Mouse (Mus musculus) MEL (cell line): ENCODE results near the gene Vav3. TPM values are rescaled to one million over a fixed set of nuclear protein-coding genes. Genes with fewer than 3 reads are reported as not detected.

Experiments
- DNase-seq: peaks from one replicate; pipeline ENCODE4 v3.0.0; 2011; ENCODE audit warnings: low read depth, low spot score
- H3K27ac ChIP-seq: 2 replicates; pipeline ENCODE4 v1.5.1; 2012; ENCODE audit warnings: low read depth, mild to moderate bottlenecking, control low read depth, low read length, moderate library complexity; ENCODE audit not compliant: control insufficient read depth
- H3K27me3 ChIP-seq, 2 experiments: fragments of 150-350 bp in 1 of 2; sonication (generic) in 1 of 2; 2 replicates each; pipeline ENCODE4 v1.6.1; 2012; ENCODE audit warnings: low read length in 2 of 2, mild to moderate bottlenecking in 2 of 2, improper control_type of control experiment in 1 of 2, moderate library complexity in 1 of 2; ENCODE audit not compliant: insufficient read depth in 2 of 2, control insufficient read depth in 1 of 2
- H3K36me3 ChIP-seq, 2 experiments: 2 replicates each; pipeline ENCODE4 v1.6.1; 2012 to 2014; ENCODE audit warnings: low read length in 2 of 2, improper control_type of control experiment in 1 of 2, inconsistent platforms in 1 of 2, mild to moderate bottlenecking in 1 of 2; ENCODE audit not compliant: insufficient read depth in 2 of 2, control insufficient read depth in 1 of 2
- H3K4me1 ChIP-seq, 2 experiments: fragments of 150-350 bp in 1 of 2; sonication (generic) in 1 of 2; 2 replicates each; pipeline ENCODE4 v1.6.1; 2012; ENCODE audit warnings: low read length in 2 of 2, improper control_type of control experiment in 1 of 2, mild to moderate bottlenecking in 1 of 2; ENCODE audit not compliant: insufficient read depth in 2 of 2, control insufficient read depth in 1 of 2
- H3K4me3 ChIP-seq, 2 experiments: fragments of 150-350 bp in 1 of 2; sonication (generic) in 1 of 2; 2 replicates each; pipeline ENCODE4 v1.5.1; 2012; ENCODE audit warnings: low read depth in 2 of 2, low read length in 2 of 2, mild to moderate bottlenecking in 2 of 2, moderate library complexity in 2 of 2, control low read depth in 1 of 2, improper control_type of control experiment in 1 of 2; ENCODE audit not compliant: control insufficient read depth in 1 of 2, insufficient read depth in 1 of 2
- H3K79me2 ChIP-seq: 2 replicates; pipeline ENCODE4 v1.6.1; 2012; ENCODE audit warnings: mild to moderate bottlenecking, low read length, moderate library complexity; ENCODE audit not compliant: control insufficient read depth, poor library complexity, insufficient read depth
- H3K9ac ChIP-seq: 2 replicates; pipeline ENCODE4 v1.6.1; 2012; ENCODE audit warnings: low read depth, mild to moderate bottlenecking, control low read depth, low read length, moderate library complexity; ENCODE audit not compliant: control insufficient read depth, poor library complexity, severe bottlenecking
- H3K9me3 ChIP-seq: fragments of 150-350 bp; sonication (generic); replicated peaks from 2 replicates; pipeline ENCODE4 v1.6.1; 2012; ENCODE audit warnings: mild to moderate bottlenecking, low read length, improper control_type of control experiment, moderate library complexity; ENCODE audit not compliant: insufficient read depth
- CHD2 ChIP-seq: IDR thresholded peaks from 2 replicates; pipeline ENCODE4 v1.6.1; 2011; ENCODE audit warnings: low read length, improper control_type of control experiment
- CTCF ChIP-seq, 3 experiments: IDR thresholded peaks in 2 of 3; conservative IDR thresholded peaks in 1 of 3; 2 replicates each; pipeline ENCODE4 v1.5.1; 2011 to 2012; ENCODE audit warnings: low read length in 3 of 3, low read depth in 2 of 3, mild to moderate bottlenecking in 2 of 3, improper control_type of control experiment in 1 of 3, inconsistent platforms in 1 of 3, mixed read lengths in 1 of 3, moderate library complexity in 1 of 3; ENCODE audit not compliant: control insufficient read depth in 1 of 3, insufficient read depth in 1 of 3, poor library complexity in 1 of 3, severe bottlenecking in 1 of 3
- E2F4 ChIP-seq: IDR thresholded peaks from 2 replicates; pipeline ENCODE4 v1.6.1; 2011; ENCODE audit warnings: low read depth, low read length, improper control_type of control experiment, borderline replicate concordance
- ELF1 ChIP-seq: IDR thresholded peaks from 2 replicates; pipeline ENCODE4 v1.6.1; 2014; ENCODE audit warnings: low read depth, mild to moderate bottlenecking, inconsistent platforms, low read length, improper control_type of control experiment, moderate library complexity
- EP300 ChIP-seq, 2 experiments: IDR thresholded peaks; 2 replicates each; pipeline ENCODE4 v1.6.1; 2011; ENCODE audit warnings: improper control_type of control experiment in 2 of 2, low read length in 2 of 2, low read depth in 1 of 2, mild to moderate bottlenecking in 1 of 2
- GABPA ChIP-seq: IDR thresholded peaks from 2 replicates; pipeline ENCODE4 v1.6.1; 2012; ENCODE audit warnings: low read depth, mild to moderate bottlenecking, inconsistent platforms, low read length, improper control_type of control experiment, moderate library complexity
- HCFC1 ChIP-seq: IDR thresholded peaks from 2 replicates; pipeline ENCODE4 v1.6.1; 2012; ENCODE audit warnings: low read depth, mild to moderate bottlenecking, inconsistent platforms, low read length, improper control_type of control experiment, moderate library complexity
- JUND ChIP-seq: IDR thresholded peaks from 2 replicates; pipeline ENCODE4 v1.6.1; 2011; ENCODE audit warnings: low read depth, mild to moderate bottlenecking, improper control_type of control experiment, low read length
- MAFK ChIP-seq: IDR thresholded peaks from 2 replicates; pipeline ENCODE4 v1.6.1; 2011; ENCODE audit warnings: low read depth, mild to moderate bottlenecking, low read length, improper control_type of control experiment, borderline replicate concordance
- MAZ ChIP-seq: IDR thresholded peaks from 2 replicates; pipeline ENCODE4 v1.6.1; 2012; ENCODE audit warnings: low read depth, mild to moderate bottlenecking, inconsistent platforms, low read length, improper control_type of control experiment
- MXI1 ChIP-seq: IDR thresholded peaks from 2 replicates; pipeline ENCODE4 v1.6.1; 2011; ENCODE audit warnings: mild to moderate bottlenecking, low read depth, low read length, improper control_type of control experiment
- MYC ChIP-seq: IDR thresholded peaks from 2 replicates; pipeline ENCODE4 v1.6.1; 2011; ENCODE audit warnings: low read depth, mild to moderate bottlenecking, low read length, improper control_type of control experiment, moderate library complexity
- NELFE ChIP-seq: IDR thresholded peaks from 2 replicates; pipeline ENCODE4 v1.6.1; 2011; ENCODE audit warnings: low read depth, low read length, improper control_type of control experiment
- NRF1 ChIP-seq: IDR thresholded peaks from 2 replicates; pipeline ENCODE4 v1.6.1; 2014; ENCODE audit warnings: low read depth, mild to moderate bottlenecking, inconsistent platforms, low read length, improper control_type of control experiment, moderate library complexity; ENCODE audit not compliant: poor library complexity, insufficient read depth, severe bottlenecking
- POLR2AphosphoS2 ChIP-seq: IDR thresholded peaks from 2 replicates; pipeline ENCODE4 v1.6.1; 2011; ENCODE audit warnings: low read length, improper control_type of control experiment
- POLR2AphosphoS5 ChIP-seq: IDR thresholded peaks from 2 replicates; pipeline ENCODE4 v1.6.1; 2012; ENCODE audit warnings: low read depth, borderline replicate concordance, mild to moderate bottlenecking, inconsistent platforms, low read length, moderate library complexity, mixed read lengths
- SMC3 ChIP-seq: IDR thresholded peaks from 2 replicates; pipeline ENCODE4 v1.6.1; 2011; ENCODE audit warnings: low read depth, low read length, improper control_type of control experiment
- TAL1 ChIP-seq: IDR thresholded peaks from 2 replicates; pipeline ENCODE4 v1.6.1; 2012; ENCODE audit warnings: mild to moderate bottlenecking, inconsistent platforms, low read length, moderate library complexity, mixed read lengths
- TBP ChIP-seq: IDR thresholded peaks from 2 replicates; pipeline ENCODE4 v1.8.0; 2011; ENCODE audit warnings: low read depth, low read length, improper control_type of control experiment
- USF1 ChIP-seq: IDR thresholded peaks from 2 replicates; pipeline ENCODE4 v1.6.1; 2014; ENCODE audit warnings: low read depth, mild to moderate bottlenecking, inconsistent platforms, low read length, improper control_type of control experiment, moderate library complexity
- USF2 ChIP-seq, 2 experiments: IDR thresholded peaks; 2 replicates each; pipeline ENCODE4 v1.6.1; 2011 to 2012; ENCODE audit warnings: improper control_type of control experiment in 2 of 2, low read length in 2 of 2, borderline replicate concordance in 1 of 2, inconsistent platforms in 1 of 2, low read depth in 1 of 2, mild to moderate bottlenecking in 1 of 2; ENCODE audit not compliant: insufficient read depth in 1 of 2
- ZMIZ1 ChIP-seq: IDR thresholded peaks from 2 replicates; pipeline ENCODE4 v1.6.1; 2012; ENCODE audit warnings: low read depth, mild to moderate bottlenecking, inconsistent platforms, low read length, improper control_type of control experiment, moderate library complexity
- polyA plus RNA-seq, 2 experiments: library from polyadenylated mRNA; stranded (reverse) in 1 of 2; unstranded in 1 of 2; fragments of >175 nt in 1 of 2; fragments of >200 nt in 1 of 2; gene quantifications; 2 replicates each; pipeline versions ENCODE4 v1.2.1 to v1.2.4; 2012; ENCODE audit warnings: low replicate concordance in 2 of 2, low read depth in 1 of 2; ENCODE audit not compliant: insufficient read length in 2 of 2, insufficient read depth in 1 of 2, missing spikeins in 1 of 2
- total RNA-seq: library from RNA; depleted of rRNA; stranded (reverse); fragments of 300-350 nt; gene quantifications from 2 replicates; pipeline ENCODE4 v1.2.3, GENCODE M21; 2012

The Vav3 gene
- total and polyA plus RNA-seq, 3 experiments = not detected

DNA sequence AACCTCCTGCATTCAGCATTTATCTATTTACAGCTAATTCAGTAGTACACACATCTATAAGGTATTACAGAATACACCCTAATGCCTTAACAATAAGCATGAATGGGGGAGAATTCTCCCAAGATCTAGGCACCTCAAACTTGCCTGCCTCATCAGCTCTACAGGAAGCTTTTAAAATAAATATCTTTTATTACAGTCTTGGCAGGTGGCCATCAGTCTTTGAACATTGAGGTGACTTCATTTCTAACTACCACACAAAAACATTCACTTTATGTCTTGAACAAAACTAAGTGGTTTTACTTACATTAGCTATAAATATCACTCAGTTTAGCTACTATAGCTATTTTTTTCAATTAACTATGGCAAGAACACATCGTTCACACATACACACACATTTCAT lies 332.5 kb downstream of the Vav3 start:
- no peaks in the 10 kb centered on the region for H3K4me1 ChIP-seq
- H3K36me3 ChIP-seq = no peaks in the 10 kb centered on the region
- no peak overlapping the region for H3K9ac ChIP-seq

DNA sequence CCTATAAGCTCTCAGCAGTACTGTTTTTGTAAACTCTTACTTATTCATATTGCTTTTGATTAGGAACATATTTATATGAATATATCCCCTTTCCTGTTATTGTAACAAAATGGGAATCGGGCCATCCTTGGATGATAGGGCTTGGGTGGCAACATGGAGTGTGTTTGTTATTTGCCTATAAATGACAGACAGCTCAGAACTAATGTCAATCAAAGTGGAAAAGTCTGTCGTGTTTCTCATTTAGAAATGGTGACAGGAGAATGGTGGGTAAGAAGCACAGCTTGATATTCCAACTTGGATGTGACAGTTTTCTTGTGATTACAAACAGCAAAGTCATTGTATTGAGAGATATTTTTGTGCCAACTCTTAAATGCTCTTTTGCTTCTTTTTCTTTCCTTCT lies 339.8 kb downstream of the Vav3 start:
- H3K79me2 ChIP-seq = no peaks in the 10 kb centered on the region
- H3K4me1 ChIP-seq = no peaks in the 10 kb centered on the region
- no peak overlapping the region for H3K9ac ChIP-seq
- H3K9me3 ChIP-seq = no peaks in the 10 kb centered on the region
- no peaks in the 10 kb centered on the region for H3K27me3 ChIP-seq
- no peak overlapping the region for H3K4me3 ChIP-seq
- no peak overlapping the region for H3K27ac ChIP-seq
- no peaks in the 10 kb centered on the region for H3K36me3 ChIP-seq
- no peak for DNase-seq
- TF ChIP-seq SMC3 (no peak), MAZ (no peak), ELF1 (no peak), TBP (no peak), MYC (no peak), CTCF (IDR thresholded peaks at IDR 0.05 in 2 of 3, conservative IDR thresholded peaks at IDR 0.05 in 1 of 3; ENCODE audit: control insufficient read depth in 1 of 3, insufficient read depth in 1 of 3, low read depth in 2 of 3, low read length in 3 of 3, poor library complexity in 1 of 3, severe bottlenecking in 1 of 3) (no peak), EP300 (IDR thresholded peaks at IDR 0.05; ENCODE audit: low read depth in 1 of 2, low read length in 2 of 2) (no peak), E2F4 (no peak), ZMIZ1 (no peak), MAFK (no peak)

More for the DNA sequence above, 332.5 kb downstream of the Vav3 start:
- TF ChIP-seq HCFC1 (no peak), POLR2AphosphoS5 (no peak), MAZ (no peak), USF1 (no peak), CHD2 (no peak), TAL1 (no peak), GABPA (no peak), SMC3 (no peak), MXI1 (no peak), USF2 (IDR thresholded peaks at IDR 0.05; ENCODE audit: borderline replicate concordance in 1 of 2, insufficient read depth in 1 of 2, low read depth in 1 of 2, low read length in 2 of 2) (no peak), JUND (no peak), NELFE (no peak), EP300 (IDR thresholded peaks at IDR 0.05; ENCODE audit: low read depth in 1 of 2, low read length in 2 of 2) (no peak), E2F4 (no peak), NRF1 (no peak), POLR2AphosphoS2 (no peak), ELF1 (no peak)
- H3K27me3 ChIP-seq = no peaks in the 10 kb centered on the region
- no peaks in the 10 kb centered on the region for H3K9me3 ChIP-seq
- H3K27ac ChIP-seq = no peak overlapping the region
- H3K4me3 ChIP-seq = no peak overlapping the region
- DNase-seq = no peak
- no peaks in the 10 kb centered on the region for H3K79me2 ChIP-seq
